Mouse (Mus musculus) hindbrain, embryonic 10.5 days (tissue): Measurements from ENCODE around the gene Pacsin2. TPM values are rescaled to one million over a fixed set of nuclear protein-coding genes. Genes with fewer than 3 reads are reported as not detected.
A peak's percentile ranks its signal among the peaks of the same experiment; 100 is the strongest.

Source experiments
- DNase-seq: peaks from one replicate; pipeline ENCODE4 v3.0.0-alpha.2; 2017; ENCODE audit warnings: low spot score
- H3K27ac ChIP-seq: fragments of 300-500 bp; sonication (generic); 2 replicates; pipeline ENCODE4 v1.5.1; 2016; ENCODE audit warnings: mild to moderate bottlenecking, moderate library complexity
- H3K27me3 ChIP-seq: fragments of 300-500 bp; sonication (generic); 2 replicates; pipeline ENCODE4 v1.6.1; 2016; ENCODE audit warnings: mild to moderate bottlenecking; ENCODE audit not compliant: poor library complexity, insufficient read depth, severe bottlenecking
- H3K36me3 ChIP-seq: fragments of 300-500 bp; sonication (generic); 2 replicates; pipeline ENCODE4 v1.6.1; 2016; ENCODE audit warnings: mild to moderate bottlenecking, moderate library complexity
- H3K4me1 ChIP-seq: fragments of 300-500 bp; sonication (generic); replicated peaks from 2 replicates; pipeline ENCODE4 v1.6.1; 2016; ENCODE audit warnings: mild to moderate bottlenecking
- H3K4me3 ChIP-seq: fragments of 300-500 bp; sonication (generic); 2 replicates; pipeline ENCODE4 v1.5.1; 2016; ENCODE audit warnings: mild to moderate bottlenecking, moderate library complexity
- H3K9me3 ChIP-seq: fragments of 300-500 bp; sonication (generic); 2 replicates; pipeline ENCODE4 v1.6.1; 2016; ENCODE audit warnings: mild to moderate bottlenecking, moderate library complexity
- WGBS: fragments of 180-500 bp; shearing (Covaris S2); methylation state at CpG from one replicate; pipeline ENCODE4 v1.1.7; 2016; 5-methylcytosine and 5-hydroxymethylcytosine counted together
- polyA plus RNA-seq: library from polyadenylated mRNA; unstranded; fragments of >200 nt; fragmentation: Nextera tagmentation; extraction: Ambion mirVana; gene quantifications from 2 replicates; pipeline ENCODE4 v1.2.1, GENCODE M21; 2016

Pacsin2 gene
- polyA plus RNA-seq, 1 experiment from 2014 or later, result 53.3 TPM

DNA sequence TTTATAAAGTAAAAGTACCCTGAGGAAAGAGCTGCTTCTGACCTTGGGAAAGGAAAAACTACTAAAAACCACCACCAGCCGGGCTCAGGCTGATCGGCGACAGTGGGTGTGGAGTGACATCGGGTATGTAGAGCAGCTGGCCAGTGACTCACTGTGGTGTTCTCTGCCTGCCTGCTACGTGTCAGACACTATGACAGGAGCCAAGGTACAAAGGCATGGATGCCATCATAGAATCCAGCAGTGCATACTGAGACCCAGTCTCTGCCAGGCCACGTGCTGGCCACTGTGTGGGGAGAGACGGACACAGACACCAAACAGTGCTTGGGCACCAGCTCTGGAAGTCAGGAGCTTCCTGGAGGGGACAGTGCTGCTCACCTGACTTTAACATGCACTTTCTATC, 119.5 kb downstream of the Pacsin2 start:
- Histone ChIP-seq H3K27me3 (no peaks in the 10 kb centered on the region), H3K36me3 (peaks cover 28% of the 10 kb centered on the region), H3K9me3 (no peaks in the 10 kb centered on the region), H3K4me3 (no peak overlapping the region), H3K27ac (peak overlapping the region; percentile 17; the same call in 1 of the 2 replicates), H3K4me1 (peaks cover 25% of the 10 kb centered on the region)
- 83% methylated on average over 7 of the region's 7 CpGs for WGBS
- DNase-seq, result no peak

DNA sequence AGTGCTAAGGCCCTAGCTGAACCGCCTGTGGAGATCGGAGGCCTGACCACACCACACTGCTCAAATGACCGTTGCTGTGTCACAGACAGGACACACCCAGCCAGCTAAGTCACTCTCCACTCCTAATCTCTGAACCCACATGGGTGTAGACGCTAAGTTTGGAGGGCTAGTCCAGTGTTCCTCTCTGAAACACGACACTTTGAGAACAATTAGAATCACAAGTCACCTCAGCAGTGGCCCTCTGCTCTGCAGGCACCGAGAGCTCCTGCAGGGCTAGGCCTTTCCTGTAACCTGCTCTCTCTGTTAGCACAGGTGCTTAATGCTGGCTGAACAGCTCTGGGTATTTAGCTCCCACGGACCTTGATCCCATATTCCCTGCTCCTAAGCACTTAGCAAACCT, 120.2 kb downstream of the Pacsin2 start:
- DNase-seq, result no peak
- H3K4me1 ChIP-seq, result peaks cover 18% of the 10 kb centered on the region
- peak overlapping the region; percentile 45; the same call in 1 of the 2 replicates for H3K27ac ChIP-seq
- 23% methylated on average over 7 of the region's 7 CpGs for WGBS
- H3K27me3 ChIP-seq, result no peaks in the 10 kb centered on the region
- H3K4me3 ChIP-seq, result no peak overlapping the region
- no peaks in the 10 kb centered on the region for H3K9me3 ChIP-seq
- peaks cover 29% of the 10 kb centered on the region for H3K36me3 ChIP-seq

DNA sequence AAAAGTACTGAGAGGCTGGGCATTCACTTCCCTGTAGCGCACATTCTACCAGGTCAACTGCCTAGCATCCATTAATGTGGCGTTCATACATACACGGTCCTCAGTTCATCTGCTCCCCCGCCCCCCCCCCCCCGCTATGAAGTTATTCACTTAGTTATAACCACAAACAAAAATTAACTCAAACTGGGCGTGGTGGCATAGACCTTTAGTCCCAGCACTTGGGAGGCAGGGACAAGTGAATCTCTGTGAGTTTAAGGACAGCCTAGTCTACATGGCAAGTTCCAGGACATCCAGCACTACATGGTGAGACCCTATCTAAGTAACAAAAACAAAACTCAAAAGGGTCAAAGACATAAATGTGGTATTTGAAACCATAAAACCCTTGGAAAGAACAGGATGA, 125.5 kb downstream of the Pacsin2 start:
- Histone ChIP-seq H3K36me3 (peaks cover 59% of the 10 kb centered on the region), H3K27me3 (no peaks in the 10 kb centered on the region), H3K4me3 (no peak overlapping the region), H3K9me3 (no peaks in the 10 kb centered on the region), H3K27ac (no peak overlapping the region), H3K4me1 (peaks cover 7% of the 10 kb centered on the region)
- no peak for DNase-seq
- 90% methylated on average over 6 of the region's 6 CpGs for WGBS

DNA sequence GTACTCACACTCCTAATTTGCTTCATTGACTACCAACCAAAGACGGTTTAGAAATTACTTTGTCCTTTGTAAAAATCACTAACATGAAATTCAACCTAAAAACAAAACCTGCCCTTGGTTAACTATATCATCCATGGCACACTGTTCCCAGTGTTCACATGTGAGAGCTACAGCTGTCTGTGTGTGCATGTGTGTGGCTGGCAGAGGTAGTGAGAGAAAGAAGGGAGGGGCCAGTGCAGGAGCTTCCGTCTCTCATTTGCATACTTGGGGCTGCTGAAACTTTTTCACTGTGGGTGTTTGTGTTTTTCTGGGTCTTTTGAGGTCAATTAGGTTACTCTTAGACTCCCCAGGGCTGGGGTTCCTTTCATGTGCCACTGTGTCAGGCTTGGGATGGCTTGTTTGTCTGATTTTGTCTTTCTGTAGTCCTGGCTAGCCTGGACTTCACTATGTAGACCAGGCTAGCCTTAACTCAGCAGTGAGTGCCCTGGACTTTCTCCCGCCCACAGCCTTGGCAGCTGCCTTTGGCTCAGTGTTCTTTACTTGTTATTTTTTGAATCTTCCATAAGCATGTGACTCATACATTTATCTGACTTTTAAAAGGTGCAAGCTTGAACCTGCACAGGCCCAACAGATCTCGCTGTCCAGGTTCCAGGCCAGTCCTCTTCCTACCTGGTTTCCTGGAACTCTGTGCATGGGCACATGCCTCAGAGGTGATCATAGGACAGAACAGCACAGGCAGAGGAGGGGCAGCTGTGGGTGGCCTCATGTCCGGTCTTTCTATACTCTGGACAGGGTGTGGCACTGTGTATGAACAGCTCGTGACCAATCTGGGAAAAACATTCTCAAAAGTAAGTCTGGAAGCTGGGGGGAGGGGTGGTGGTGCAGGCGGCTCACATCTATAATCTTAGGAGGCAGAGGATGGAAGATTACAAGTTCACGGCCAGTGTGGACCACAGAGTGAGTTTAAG, 126.2 kb downstream of the Pacsin2 start:
- no peak overlapping the region for H3K27ac ChIP-seq
- WGBS, result 85% methylated on average over 8 of the region's 8 CpGs
- H3K36me3 ChIP-seq, result peaks cover 66% of the 10 kb centered on the region
- H3K9me3 ChIP-seq, result no peaks in the 10 kb centered on the region
- no peak overlapping the region for H3K4me3 ChIP-seq
- DNase-seq, result no peak
- H3K4me1 ChIP-seq, result peaks cover 14% of the 10 kb centered on the region
- H3K27me3 ChIP-seq, result no peaks in the 10 kb centered on the region

DNA sequence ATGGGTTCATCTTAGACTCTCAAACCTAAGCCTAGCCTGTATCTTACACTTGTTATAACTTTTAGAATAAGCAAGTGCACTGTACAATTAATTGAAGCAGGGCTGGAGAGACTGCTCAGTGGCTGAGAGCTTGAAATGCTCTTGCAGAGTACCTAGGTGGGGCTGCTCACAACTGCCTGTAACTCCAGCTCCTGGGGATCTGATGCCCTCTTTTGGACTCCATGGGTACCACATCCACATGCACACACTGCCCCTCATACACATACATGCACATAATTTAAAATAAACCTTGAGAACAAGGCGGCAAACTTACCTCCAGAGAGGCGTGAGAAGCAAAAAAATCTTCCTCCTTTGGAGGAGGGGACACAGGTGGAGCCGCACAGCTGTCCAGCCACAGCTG, 132.0 kb downstream of the Pacsin2 start:
- H3K4me3 ChIP-seq, result no peak overlapping the region
- no peaks in the 10 kb centered on the region for H3K9me3 ChIP-seq
- peaks cover 88% of the 10 kb centered on the region for H3K36me3 ChIP-seq
- 76% methylated on average over 3 of the region's 3 CpGs for WGBS
- no peak overlapping the region for H3K27ac ChIP-seq
- no peak for DNase-seq
- H3K4me1 ChIP-seq, result peaks cover 27% of the 10 kb centered on the region
- no peaks in the 10 kb centered on the region for H3K27me3 ChIP-seq

DNA sequence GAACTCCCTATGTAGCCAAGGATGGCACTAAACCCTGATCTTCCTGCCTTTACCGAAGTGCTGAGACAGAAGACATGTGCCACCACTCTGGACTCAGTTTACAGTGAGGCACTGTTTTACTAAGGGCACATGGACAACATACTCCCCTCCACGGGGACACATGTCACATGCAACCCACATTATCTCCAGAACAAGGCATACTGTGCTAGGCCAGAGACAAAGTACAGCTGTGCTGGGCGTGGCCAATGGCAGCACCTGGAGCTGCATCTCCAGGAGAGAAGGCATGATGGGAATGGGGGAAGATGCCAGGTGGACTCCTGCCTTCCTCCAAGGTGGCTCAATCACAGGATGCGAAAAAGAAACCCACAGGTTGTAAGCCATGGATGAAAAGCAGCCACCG, 135.5 kb downstream of the Pacsin2 start:
- DNase-seq, result no peak
- H3K36me3 ChIP-seq, result peaks cover 78% of the 10 kb centered on the region
- no peak overlapping the region for H3K4me3 ChIP-seq
- WGBS, result 93% methylated on average over 5 of the region's 5 CpGs
- H3K27me3 ChIP-seq, result no peaks in the 10 kb centered on the region
- H3K9me3 ChIP-seq, result no peaks in the 10 kb centered on the region
- H3K27ac ChIP-seq, result no peak overlapping the region
- H3K4me1 ChIP-seq, result peaks cover 24% of the 10 kb centered on the region

Other genes starting within 250 kb of the Pacsin2 start
- gene A4galt, start 212.8 kb downstream of the Pacsin2 start, polyA plus RNA-seq, result 1.2 and 1.5 TPM in 2 replicates
- gene Arfgap3, start 114.4 kb downstream of the Pacsin2 start, polyA plus RNA-seq, result 33.1 and 36.9 TPM in 2 replicates
- gene Ttll1, start 46.3 kb upstream of the Pacsin2 start, polyA plus RNA-seq, result 38.0 and 50.4 TPM in 2 replicates
- gene Bik, start 62.3 kb upstream of the Pacsin2 start, polyA plus RNA-seq, result 2.2 and 4.1 TPM in 2 replicates
- 40.7 TPM in 2 replicates for gene Tspo, start 99.0 kb upstream of the Pacsin2 start, polyA plus RNA-seq
- gene Mcat, start 99.2 kb upstream of the Pacsin2 start, polyA plus RNA-seq, result 48.4 and 49.0 TPM in 2 replicates
- 59.1 and 59.6 TPM in 2 replicates for gene Ttll12, start 130.6 kb upstream of the Pacsin2 start, polyA plus RNA-seq